Mouse (Mus musculus) liver, postnatal 0 days (tissue): ENCODE measurements around the gene Hfe2. TPM values are rescaled to one million over a fixed set of nuclear protein-coding genes. Genes with fewer than 3 reads are reported as not detected.
A peak's percentile ranks its signal among the peaks of the same experiment; 100 is the strongest.
"Not testable (repeated sequence)": the region's sequence is repeated elsewhere in the genome, so short reads cannot be mapped to it uniquely, and the experiment has no call there.

Experiments used
- ATAC-seq: fragments of 200-750 bp; cut with Nextera tagmentation; 2 replicates; pipeline ENCODE4 v1.8.0; 2017; ENCODE audit warnings: mild to moderate bottlenecking, moderate library complexity
- DNase-seq: peaks from one replicate; pipeline ENCODE4 v3.0.0-alpha.2; 2016
- H3K27ac ChIP-seq: fragments of 300-500 bp; sonication (generic); 2 replicates; pipeline ENCODE4 v1.5.1; 2014; ENCODE audit warnings: antibody characterized with exemption, moderate library complexity, mild to moderate bottlenecking, low read depth
- H3K27me3 ChIP-seq: fragments of 300-500 bp; sonication (generic); 2 replicates; pipeline ENCODE4 v1.6.1; 2014; ENCODE audit warnings: low read length, control low read depth, mixed read lengths; ENCODE audit not compliant: insufficient read depth
- H3K36me3 ChIP-seq: fragments of 300-500 bp; sonication (generic); replicated peaks from 2 replicates; pipeline ENCODE4 v1.6.1; 2014; ENCODE audit warnings: mild to moderate bottlenecking, control low read depth, low read length, moderate library complexity, mixed read lengths; ENCODE audit not compliant: insufficient read depth
- H3K4me1 ChIP-seq: fragments of 300-500 bp; sonication (generic); 2 replicates; pipeline ENCODE4 v1.6.1; 2014; ENCODE audit warnings: antibody characterized with exemption, mild to moderate bottlenecking, control low read depth; ENCODE audit not compliant: insufficient read depth
- H3K4me2 ChIP-seq: fragments of 300-500 bp; sonication (generic); 2 replicates; pipeline ENCODE4 v1.6.1; 2014; ENCODE audit warnings: low read depth, mild to moderate bottlenecking, low read length, moderate library complexity, mixed read lengths
- H3K4me3 ChIP-seq: fragments of 300-500 bp; sonication (generic); 2 replicates; pipeline ENCODE4 v1.5.1; 2014; ENCODE audit warnings: low read depth, low read length
- H3K9ac ChIP-seq: fragments of 300-500 bp; sonication (generic); replicated peaks from 2 replicates; pipeline ENCODE4 v1.6.1; 2014; ENCODE audit warnings: mild to moderate bottlenecking, moderate library complexity
- H3K9me3 ChIP-seq: fragments of 300-500 bp; sonication (generic); 2 replicates; pipeline ENCODE4 v1.6.1; 2016; ENCODE audit warnings: mild to moderate bottlenecking, control low read depth, low read length, mixed read lengths
- CTCF ChIP-seq: sonication (generic); IDR thresholded peaks from 2 replicates; pipeline ENCODE4 v1.5.1; 2016; ENCODE audit warnings: antibody characterized with exemption, low read depth
- EP300 ChIP-seq: IDR thresholded peaks from 2 replicates; pipeline ENCODE4 v1.6.1; 2016; ENCODE audit warnings: antibody characterized with exemption, low read depth, mild to moderate bottlenecking
- WGBS: fragments of 180-500 bp; shearing (Covaris S2); extraction: QIAGEN DNeasy Blood & Tissue Kit; methylation state at CpG from one replicate; pipeline ENCODE4 v1.1.7; 2014; ENCODE audit not compliant: insufficient replicate concordance; 5-methylcytosine and 5-hydroxymethylcytosine counted together
- polyA plus RNA-seq: library from polyadenylated mRNA; unstranded; fragments of >200 nt; fragmentation: Nextera tagmentation; extraction: Ambion mirVana; gene quantifications from 2 replicates; pipeline ENCODE4 v1.2.1, GENCODE M21; 2015

Gene Hfe2
- polyA plus RNA-seq, 1 experiment from 2014 or later, result 19.2 TPM

DNA sequence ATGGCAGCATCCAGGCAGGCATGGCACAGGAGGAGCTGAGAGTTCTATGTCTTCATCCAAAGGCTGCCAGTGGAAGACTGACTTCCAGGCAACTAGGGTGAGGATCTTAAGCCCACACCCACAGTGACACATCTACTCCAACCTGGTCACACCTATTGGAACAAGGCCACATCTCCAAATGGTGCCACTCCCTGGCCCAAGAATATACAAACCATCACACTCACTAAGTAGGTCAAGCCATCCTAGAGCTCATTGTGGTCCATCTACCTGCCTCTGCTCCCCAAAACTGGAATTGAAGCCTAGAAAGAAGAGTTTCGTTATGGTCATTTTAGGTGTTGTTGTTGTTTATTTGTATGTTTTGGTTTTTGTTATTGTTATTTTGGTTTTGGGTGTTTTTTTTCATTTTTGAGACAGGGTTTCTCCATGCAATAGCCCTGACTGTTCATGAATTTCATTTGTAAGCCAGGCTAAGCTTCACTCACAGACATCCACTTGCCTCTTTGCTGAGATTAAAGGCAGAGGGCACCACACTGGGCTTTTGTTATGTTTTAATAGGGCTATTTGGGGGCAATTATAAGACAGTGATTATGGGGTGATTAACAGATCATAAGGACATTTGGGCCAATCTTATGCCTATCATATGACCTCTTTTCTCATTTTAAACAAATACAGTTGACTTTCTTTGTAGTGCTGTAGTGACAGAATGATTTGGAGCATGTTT is 29.3 kb upstream of the Hfe2 start:
- H3K36me3 ChIP-seq, result no peaks in the 10 kb centered on the region
- TF ChIP-seq EP300 (no peak), CTCF (no peak)
- no peaks in the 10 kb centered on the region for H3K27me3 ChIP-seq
- H3K4me1 ChIP-seq, result peaks cover 6% of the 10 kb centered on the region
- no peak overlapping the region for H3K4me2 ChIP-seq
- no peak overlapping the region for H3K9ac ChIP-seq
- H3K27ac ChIP-seq, result no peak overlapping the region
- DNase-seq (no peak), ATAC-seq (no peak)
- WGBS, result 90% methylated on average over 1 of the region's 1 CpGs
- H3K9me3 ChIP-seq, result no peaks in the 10 kb centered on the region
- no peak overlapping the region for H3K4me3 ChIP-seq

GRCm38 (mm10) chr3:96496216-96496615 is 28.8 kb upstream of the Hfe2 start:
- Histone ChIP-seq H3K4me3 (no peak overlapping the region), H3K9me3 (no peaks in the 10 kb centered on the region), H3K4me1 (peaks cover 6% of the 10 kb centered on the region), H3K27ac (no peak overlapping the region), H3K27me3 (no peaks in the 10 kb centered on the region), H3K36me3 (no peaks in the 10 kb centered on the region), H3K4me2 (peak overlapping the region; percentile 78; the same call in 1 of the 2 replicates), H3K9ac (no peak overlapping the region; the same call in 1 of the 2 replicates)
- WGBS, result 67% methylated on average over 7 of the region's 7 CpGs
- DNase-seq (no peak), ATAC-seq (no peak)
- TF ChIP-seq CTCF (no peak), EP300 (no peak)

- Histone ChIP-seq H3K4me2 (peak overlapping the region; percentile 78), H3K9ac (peak overlapping the region; percentile 62), H3K4me3 (peak overlapping the region; percentile 51), H3K27ac (peak overlapping the region; percentile 41)
- H3K9me3 ChIP-seq, H3K27me3 ChIP-seq, H3K36me3 ChIP-seq, H3K4me1 ChIP-seq, ATAC-seq, DNase-seq: not testable (repeated sequence)
- WGBS, result 22% methylated on average over 14 of the region's 14 CpGs
Observed at GRCm38 (mm10) chr3:96496620-96497275, 28.2 kb upstream of the Hfe2 start.

DNA sequence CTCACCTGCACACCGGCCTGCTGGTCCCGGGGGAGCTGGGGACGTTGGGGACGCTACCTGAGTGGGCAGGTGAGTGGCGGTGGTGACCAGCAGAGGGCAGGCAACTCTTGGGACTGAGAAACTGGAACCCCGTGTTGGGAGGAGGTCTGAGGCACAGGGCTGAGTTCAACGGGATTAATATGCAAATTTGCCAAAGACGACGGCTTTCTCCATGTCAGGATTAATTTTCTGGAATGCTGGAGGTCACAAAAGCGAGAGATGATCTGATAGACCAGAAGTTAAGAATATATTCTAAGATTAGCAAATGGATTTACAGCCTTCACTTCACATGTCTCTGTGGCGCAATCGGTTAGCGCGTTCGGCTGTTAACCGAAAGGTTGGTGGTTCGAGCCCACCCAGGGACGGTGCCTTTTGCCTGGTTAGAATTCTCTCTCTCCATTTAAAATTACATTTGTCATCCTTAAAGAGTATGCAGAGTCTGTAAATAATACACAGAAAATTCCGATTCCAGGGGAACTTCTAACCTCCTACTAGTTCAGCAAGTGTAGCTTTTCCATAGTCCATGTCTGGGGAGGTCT is 27.4 kb upstream of the Hfe2 start:
- under 1% methylated on average over 19 of the region's 19 CpGs for WGBS
- peaks cover 6% of the 10 kb centered on the region for H3K4me1 ChIP-seq
- H3K9me3 ChIP-seq, result no peaks in the 10 kb centered on the region
- H3K36me3 ChIP-seq, result no peaks in the 10 kb centered on the region
- TF ChIP-seq CTCF (peak; percentile 80), EP300 (no peak)
- DNase-seq (peak; percentile 83), ATAC-seq (peak; percentile 33)
- peak overlapping the region; percentile 51 for H3K4me3 ChIP-seq
- H3K4me2 ChIP-seq, result peak overlapping the region; percentile 78
- H3K27me3 ChIP-seq, result no peaks in the 10 kb centered on the region
- H3K27ac ChIP-seq, result peak overlapping the region; percentile 46
- peak overlapping the region; percentile 62 for H3K9ac ChIP-seq

DNA sequence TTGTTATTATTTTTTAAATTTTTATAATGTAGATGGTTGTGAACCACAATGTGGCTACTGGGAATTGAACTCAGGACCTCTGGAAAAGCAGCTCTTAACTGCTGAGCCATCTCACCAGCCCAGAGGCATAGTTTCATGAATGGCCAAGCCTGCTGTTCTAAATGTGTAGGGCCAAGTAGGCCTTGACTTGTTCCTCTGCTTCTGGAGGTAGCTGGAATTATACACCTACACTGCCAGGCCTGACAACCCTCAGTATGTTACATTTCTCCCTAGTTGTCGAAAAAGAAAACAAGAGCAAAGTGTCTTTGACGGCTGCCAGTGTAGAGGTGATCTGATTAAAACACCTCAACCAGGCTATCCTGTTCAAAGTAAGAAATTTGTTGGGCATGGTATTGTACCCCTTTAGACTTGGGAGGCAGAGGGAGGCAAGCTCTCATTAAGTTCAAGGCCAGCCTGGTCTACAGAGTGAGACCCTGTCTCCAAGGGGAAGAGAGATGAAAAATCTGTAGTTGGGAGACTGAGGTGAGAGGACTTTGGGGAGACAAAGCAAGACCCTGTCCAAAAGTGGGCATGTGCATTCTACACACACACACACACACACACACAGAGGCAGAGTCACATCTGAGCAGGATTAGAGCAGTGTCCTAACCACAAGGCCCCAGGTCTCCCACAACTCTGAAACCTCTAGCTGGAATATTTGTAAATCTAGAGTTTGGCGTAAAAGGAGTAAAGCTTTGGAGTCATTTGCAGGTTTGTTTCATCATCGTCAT is 26.3 kb upstream of the Hfe2 start:
- Histone ChIP-seq H3K4me1 (peaks cover 6% of the 10 kb centered on the region), H3K27me3 (no peaks in the 10 kb centered on the region), H3K36me3 (no peaks in the 10 kb centered on the region), H3K27ac (no peak overlapping the region), H3K4me3 (no peak overlapping the region), H3K9me3 (no peaks in the 10 kb centered on the region), H3K4me2 (no peak overlapping the region), H3K9ac (no peak overlapping the region)
- ATAC-seq (no peak), DNase-seq (peak; percentile 12)
- 84% methylated on average over 4 of the region's 4 CpGs for WGBS
- TF ChIP-seq CTCF, result no peak
- no peak for TF ChIP-seq EP300
